Mouse (Mus musculus) liver, adult (tissue): ENCODE measurements around the gene Gm17175.
"Not testable (repeated sequence)": the region's sequence is repeated elsewhere in the genome, so short reads cannot be mapped to it uniquely, and the experiment has no call there.

Source experiments
- GATA4 ChIP-seq: IDR thresholded peaks from 2 replicates; pipeline ENCODE4 v1.6.1; 2014; ENCODE audit warnings: mild to moderate bottlenecking, low read length; ENCODE audit not compliant: insufficient replicate concordance

The Gm17175 gene

GRCm38 (mm10) chr14:51573963-51574362 is at the start of gene Gm17175:
TSS of gene Gm17175 (minus strand) at chr14:51574063.
- TF ChIP-seq GATA4: not testable (repeated sequence)

GRCm38 (mm10) chr14:51611210-51611609 is 37.3 kb upstream of the Gm17175 start, which contains the start of gene Gm17078:
TSS of gene Gm17078 (minus strand) at chr14:51611310.
- TF ChIP-seq GATA4: no peak

- TF ChIP-seq GATA4: not testable (repeated sequence)
These were observed 18.2 kb upstream of the Gm17175 start, which contains the start of gene Gm17174 for GRCm38 (mm10) chr14:51592039-51592438. TSS of gene Gm17174 (minus strand) at chr14:51592139.

GRCm38 (mm10) chr14:51552490-51552889 is 21.4 kb downstream of the Gm17175 start, which contains the start of gene Gm5622:
TSS of gene Gm5622 (plus strand) at chr14:51552790.
- no peak for TF ChIP-seq GATA4
